Mouse (Mus musculus): ENCODE data around the gene Gata3.

The Gata3 gene

GRCm38 (mm10) chr2:9889651-9890183 is at the start of gene Gata3:
Gata3 (minus strand) TSS chr2:9890034.
- no peak for DNase-seq

GRCm38 (mm10) chr2:9939250-9939649 is 49.4 kb upstream of the Gata3 start:
- no peak for DNase-seq

GRCm38 (mm10) chr2:9935965-9936364 is 46.1 kb upstream of the Gata3 start:
- no peak for DNase-seq

GRCm38 (mm10) chr2:9926905-9927283 is 37.1 kb upstream of the Gata3 start:
- no peak for DNase-seq

- no peak for DNase-seq
Measured at GRCm38 (mm10) chr2:9926194-9926904, 36.5 kb upstream of the Gata3 start.

- no peak for DNase-seq
Measured at GRCm38 (mm10) chr2:9918691-9919471, 29.0 kb upstream of the Gata3 start.

- no peak for DNase-seq
Measured at GRCm38 (mm10) chr2:9917602-9918001, 27.8 kb upstream of the Gata3 start.

GRCm38 (mm10) chr2:9905995-9906394 is 16.2 kb upstream of the Gata3 start:
- no peak for DNase-seq

GRCm38 (mm10) chr2:9903854-9904560 is 14.2 kb upstream of the Gata3 start:
- DNase-seq: no peak

- no peak for DNase-seq
Measured at GRCm38 (mm10) chr2:9897846-9898245, 8.0 kb upstream of the Gata3 start.

GRCm38 (mm10) chr2:9896097-9896770 is 6.4 kb upstream of the Gata3 start:
- no peak for DNase-seq

- DNase-seq: no peak
Measured at GRCm38 (mm10) chr2:9894836-9895593, 5.2 kb upstream of the Gata3 start.

- no peak for DNase-seq
Measured at GRCm38 (mm10) chr2:9893272-9893953, 3.6 kb upstream of the Gata3 start.

- DNase-seq: no peak
Measured at GRCm38 (mm10) chr2:9892541-9892940, 2.7 kb upstream of the Gata3 start.

- DNase-seq: no peak
Measured at GRCm38 (mm10) chr2:9890906-9891305, 1.1 kb upstream of the Gata3 start.

- DNase-seq: no peak
Measured at GRCm38 (mm10) chr2:9890251-9890650, 417 bp upstream of the Gata3 start.

- DNase-seq: no peak
Measured at GRCm38 (mm10) chr2:9888913-9889650, 752 bp downstream of the Gata3 start, which contains the start of gene 9230102O04Rik. 9230102O04Rik (minus strand) TSS chr2:9889540.

GRCm38 (mm10) chr2:9887636-9888035 is 2.2 kb downstream of the Gata3 start:
- DNase-seq: no peak

GRCm38 (mm10) chr2:9886921-9887610 is 2.8 kb downstream of the Gata3 start:
- no peak for DNase-seq

- no peak for DNase-seq
Measured at GRCm38 (mm10) chr2:9886031-9886430, 3.8 kb downstream of the Gata3 start.

Measured in cerebellum, adult 8-10 months (tissue).